Mouse (Mus musculus) heart, embryonic 11.5 days (tissue): ENCODE results near the gene Mrps7. TPM values are rescaled to one million over a fixed set of nuclear protein-coding genes. Genes with fewer than 3 reads are reported as not detected.
A peak's percentile ranks its signal among the peaks of the same experiment; 100 is the strongest.

Source experiments
- ATAC-seq: fragments of 200-750 bp; cut with Nextera tagmentation; replicated peaks from 2 replicates; pipeline ENCODE4 v1.8.0; 2017; ENCODE audit warnings: moderate library complexity; ENCODE audit not compliant: insufficient number of reproducible peaks, low FRiP score, low TSS enrichment
- H3K27ac ChIP-seq: fragments of 300-500 bp; sonication (generic); 2 replicates; pipeline ENCODE4 v1.5.1; 2014; ENCODE audit warnings: mild to moderate bottlenecking, low read depth, low read length
- H3K27me3 ChIP-seq: fragments of 300-500 bp; sonication (generic); 2 replicates; pipeline ENCODE4 v1.6.1; 2014; ENCODE audit warnings: mild to moderate bottlenecking, low read length, mixed read lengths; ENCODE audit not compliant: control insufficient read depth, insufficient read depth
- H3K36me3 ChIP-seq: fragments of 300-500 bp; sonication (generic); 2 replicates; pipeline ENCODE4 v1.6.1; 2014; ENCODE audit warnings: mild to moderate bottlenecking, low read length, moderate library complexity, mixed read lengths; ENCODE audit not compliant: control insufficient read depth, insufficient read depth
- H3K4me1 ChIP-seq: fragments of 300-500 bp; sonication (generic); 2 replicates; pipeline ENCODE4 v1.6.1; 2014; ENCODE audit warnings: low read length; ENCODE audit not compliant: control insufficient read depth, insufficient read depth
- H3K4me2 ChIP-seq: fragments of 300-500 bp; sonication (generic); 2 replicates; pipeline ENCODE4 v1.6.1; 2014; ENCODE audit warnings: mild to moderate bottlenecking, moderate library complexity
- H3K4me3 ChIP-seq: fragments of 300-500 bp; sonication (generic); 2 replicates; pipeline ENCODE4 v1.5.1; 2014; ENCODE audit warnings: low read depth, low read length
- H3K9ac ChIP-seq: fragments of 300-500 bp; sonication (generic); 2 replicates; pipeline ENCODE4 v1.6.1; 2014; ENCODE audit warnings: mild to moderate bottlenecking, low read depth, low read length, moderate library complexity
- H3K9me3 ChIP-seq: fragments of 300-500 bp; sonication (generic); replicated peaks from 2 replicates; pipeline ENCODE4 v1.6.1; 2016; ENCODE audit warnings: low read length; ENCODE audit not compliant: control insufficient read depth
- WGBS: fragments of 180-500 bp; shearing (Covaris S2); extraction: QIAGEN DNeasy Blood & Tissue Kit; methylation state at CpG from one replicate; pipeline ENCODE4 v1.1.7; 2014; ENCODE audit not compliant: insufficient replicate concordance; 5-methylcytosine and 5-hydroxymethylcytosine counted together
- polyA plus RNA-seq: library from polyadenylated mRNA; unstranded; fragments of >200 nt; fragmentation: Nextera tagmentation; extraction: Ambion mirVana; gene quantifications from 2 replicates; pipeline ENCODE4 v1.2.1, GENCODE M21; 2014

Mrps7 gene
- polyA plus RNA-seq, 1 experiment from 2014 or later, result 104 TPM

DNA sequence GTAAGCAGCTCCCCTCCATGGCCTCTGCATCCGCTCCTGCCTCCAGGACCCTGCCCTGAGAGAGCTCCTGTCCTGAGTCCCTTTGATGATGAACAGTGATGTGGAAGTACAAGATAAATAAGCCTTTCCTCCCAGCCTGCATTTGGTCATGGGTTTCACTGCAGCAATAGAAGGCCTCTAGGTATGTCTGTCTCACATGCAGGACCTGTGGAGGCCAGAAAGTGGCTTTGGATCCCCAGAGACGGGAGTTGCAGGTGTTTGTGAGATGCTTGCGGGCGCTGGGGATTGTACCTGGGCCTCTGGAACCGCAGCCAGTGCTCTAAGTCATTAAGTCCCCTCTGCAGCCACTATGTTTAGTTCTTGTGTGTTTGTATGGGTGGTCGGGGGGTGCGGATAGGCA is 16.2 kb downstream of the Mrps7 start:
- H3K4me1 ChIP-seq, result peaks cover 2% of the 10 kb centered on the region; the same call in 1 of the 2 replicates
- H3K27me3 ChIP-seq, result no peaks in the 10 kb centered on the region
- H3K4me3 ChIP-seq, result no peak overlapping the region
- no peak for ATAC-seq
- no peaks in the 10 kb centered on the region for H3K9me3 ChIP-seq
- no peak overlapping the region for H3K9ac ChIP-seq
- 93% methylated on average over 7 of the region's 7 CpGs for WGBS
- H3K36me3 ChIP-seq, result peaks cover 18% of the 10 kb centered on the region
- no peak overlapping the region for H3K4me2 ChIP-seq
- no peak overlapping the region for H3K27ac ChIP-seq

DNA sequence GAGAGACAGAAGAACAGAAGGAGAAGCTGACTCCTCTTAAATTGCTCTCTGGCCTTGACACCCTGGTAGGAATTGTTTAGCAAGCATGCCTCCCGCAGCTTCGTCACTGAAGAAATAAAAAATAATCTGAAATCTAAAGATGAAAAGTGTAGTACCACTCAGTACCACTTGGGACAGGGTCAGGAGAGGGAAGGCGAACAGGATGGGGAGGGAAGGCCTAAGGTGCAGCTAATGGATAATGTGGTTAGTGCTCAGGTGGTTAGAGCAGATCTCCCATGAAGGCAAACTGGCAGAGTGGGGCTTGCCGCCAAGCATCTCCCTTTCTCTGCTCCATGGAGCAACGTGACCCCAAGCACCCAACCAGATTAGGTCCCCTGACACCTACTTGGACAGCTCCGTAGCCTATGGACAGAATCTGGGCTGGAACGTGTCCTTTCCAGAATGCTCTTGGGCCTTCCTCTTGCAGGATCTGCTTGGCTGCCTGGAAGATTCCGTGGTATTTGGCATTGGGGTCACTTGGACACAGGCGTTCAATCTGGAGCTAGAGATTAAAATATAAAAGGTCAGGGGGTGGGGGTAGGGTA is 19.9 kb downstream of the Mrps7 start:
- no peak overlapping the region for H3K9ac ChIP-seq
- H3K4me2 ChIP-seq, result no peak overlapping the region
- peaks cover 11% of the 10 kb centered on the region for H3K36me3 ChIP-seq
- ATAC-seq, result no peak
- no peaks in the 10 kb centered on the region for H3K9me3 ChIP-seq
- H3K27ac ChIP-seq, result no peak overlapping the region
- H3K27me3 ChIP-seq, result no peaks in the 10 kb centered on the region
- H3K4me1 ChIP-seq, result 0 out of 2 replicates have a peak, but pooled peaks cover 4% of the 10 kb centered on the region
- WGBS, result 75% methylated on average over 9 of the region's 9 CpGs
- H3K4me3 ChIP-seq, result no peak overlapping the region

DNA sequence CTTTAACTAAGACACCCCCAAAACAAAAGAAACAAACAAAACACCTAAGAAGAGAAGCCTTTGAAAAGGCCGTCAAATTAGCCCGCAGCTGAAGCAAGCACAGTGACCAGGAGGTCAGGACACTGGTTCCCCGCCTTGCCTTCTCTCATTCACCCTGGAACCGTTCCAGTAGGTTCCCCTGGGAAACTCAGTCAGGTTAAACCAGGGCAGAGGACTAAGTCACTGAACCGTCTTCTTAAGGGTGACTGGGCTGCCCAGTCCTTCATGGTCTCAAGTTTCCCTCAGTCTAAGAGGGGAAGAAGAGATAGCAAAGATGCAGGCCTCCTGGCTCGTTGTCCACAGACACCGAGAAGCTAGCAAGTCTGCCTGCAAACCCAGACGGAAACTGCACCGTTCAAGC is 22.2 kb downstream of the Mrps7 start:
- Histone ChIP-seq H3K27ac (no peak overlapping the region), H3K4me3 (no peak overlapping the region), H3K9me3 (no peaks in the 10 kb centered on the region), H3K36me3 (peaks cover 11% of the 10 kb centered on the region), H3K4me2 (no peak overlapping the region), H3K27me3 (no peaks in the 10 kb centered on the region), H3K9ac (no peak overlapping the region), H3K4me1 (0 out of 2 replicates have a peak, but pooled peaks cover 4% of the 10 kb centered on the region)
- no peak for ATAC-seq
- 79% methylated on average over 9 of the region's 9 CpGs for WGBS

DNA sequence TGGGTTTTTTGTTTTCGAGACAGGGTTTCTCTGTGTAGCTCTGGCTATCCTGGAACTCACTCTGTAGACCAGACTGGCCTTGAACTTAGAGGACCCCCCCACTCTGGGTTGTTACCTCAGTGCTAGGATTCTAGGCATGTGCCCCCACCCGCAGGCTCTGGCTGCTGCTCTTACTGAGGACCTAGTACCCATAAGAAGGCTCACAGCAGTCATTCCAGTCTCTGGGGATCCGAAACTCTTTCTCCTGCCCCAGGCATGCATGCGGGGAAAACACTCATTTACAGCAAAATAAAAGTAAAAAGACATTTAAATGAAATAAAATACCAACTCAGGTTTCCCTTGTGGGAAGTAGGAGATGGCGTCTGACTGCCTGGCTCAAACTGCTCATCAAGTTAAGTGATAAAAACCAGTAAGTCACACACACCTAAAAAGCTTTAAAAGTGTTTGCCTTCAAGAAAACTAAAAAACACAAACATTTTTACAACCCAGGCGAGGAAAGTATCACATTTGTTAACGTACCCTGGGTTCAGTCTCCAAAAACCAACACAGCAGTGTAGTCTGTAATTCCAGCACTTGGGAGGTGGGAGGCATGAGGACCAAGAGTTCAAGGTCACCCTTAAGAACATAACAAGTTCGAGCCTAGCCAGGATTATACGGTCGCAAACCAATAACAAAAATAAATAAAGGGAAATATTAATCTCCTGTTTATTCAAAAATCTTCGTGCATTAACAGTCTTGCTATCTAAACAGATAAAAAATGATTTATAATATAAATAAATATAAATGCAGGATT is 23.3 kb downstream of the Mrps7 start:
- H3K36me3 ChIP-seq, result peaks cover 11% of the 10 kb centered on the region
- H3K27me3 ChIP-seq, result no peaks in the 10 kb centered on the region
- no peaks in the 10 kb centered on the region for H3K9me3 ChIP-seq
- no peak for ATAC-seq
- H3K4me2 ChIP-seq, result peak overlapping the region; percentile 83
- H3K4me3 ChIP-seq, result peak overlapping the region; percentile 74
- 0 out of 2 replicates have a peak, but pooled peaks cover 4% of the 10 kb centered on the region for H3K4me1 ChIP-seq
- H3K27ac ChIP-seq, result no peak overlapping the region
- H3K9ac ChIP-seq, result peak overlapping the region; percentile 80
- WGBS, result 49% methylated on average over 11 of the region's 11 CpGs

DNA sequence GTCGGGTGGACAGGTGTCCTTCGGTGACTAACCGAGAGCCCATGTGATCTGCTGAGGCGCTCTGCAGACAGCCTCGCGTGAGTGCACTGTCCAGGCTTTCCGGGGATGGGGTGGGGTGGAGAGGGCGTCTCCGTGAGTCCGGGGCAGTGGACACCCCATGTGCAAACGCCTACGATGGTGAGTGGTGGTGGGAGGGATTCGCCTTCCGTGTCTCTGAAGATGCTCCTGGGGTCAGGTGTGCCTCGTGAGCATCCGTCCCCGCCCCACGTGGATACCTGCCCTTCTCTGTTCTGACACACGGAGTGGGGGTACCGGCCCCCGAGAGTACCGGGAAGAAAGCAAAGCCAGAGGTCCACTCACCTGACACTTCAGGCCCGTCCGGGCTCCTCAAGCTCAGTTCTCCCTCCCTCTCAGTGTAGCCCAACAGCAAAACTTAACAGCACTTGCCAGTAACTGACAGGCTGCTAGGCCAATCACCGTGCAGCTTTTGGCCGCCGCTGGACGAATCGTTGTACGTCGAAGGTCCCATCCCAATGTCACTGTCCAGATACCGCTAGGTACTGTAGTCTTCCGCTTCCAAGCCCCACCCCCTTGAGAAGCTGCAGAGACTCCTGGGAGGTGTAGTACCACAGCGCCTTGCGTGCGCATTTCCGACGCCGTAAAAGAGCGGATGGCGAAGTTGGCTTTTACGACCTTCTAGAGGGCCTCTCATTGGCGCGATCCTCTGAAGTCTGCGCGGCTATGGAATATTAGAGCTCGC is 24.2 kb downstream of the Mrps7 start, which contains the start of gene Slc25a19:
Slc25a19 (minus strand) TSS at position 591 of the 760 bp plus-strand sequence.
- Histone ChIP-seq H3K9me3 (no peaks in the 10 kb centered on the region), H3K4me3 (peak within 1 kb of the TSS; percentile 74), H3K27ac (peak within 1 kb of the TSS; percentile 58; the same call in 1 of the 2 replicates), H3K27me3 (no peaks in the 10 kb centered on the region), H3K9ac (peak within 1 kb of the TSS; percentile 80), H3K4me2 (peak within 1 kb of the TSS; percentile 83), H3K36me3 (peaks cover 4% of the 10 kb centered on the region; the same call in 1 of the 2 replicates), H3K4me1 (0 out of 2 replicates have a peak, but pooled peaks cover 4% of the 10 kb centered on the region)
- under 1% methylated on average over 47 of the region's 47 CpGs for WGBS
- peak; percentile 98 for ATAC-seq

DNA sequence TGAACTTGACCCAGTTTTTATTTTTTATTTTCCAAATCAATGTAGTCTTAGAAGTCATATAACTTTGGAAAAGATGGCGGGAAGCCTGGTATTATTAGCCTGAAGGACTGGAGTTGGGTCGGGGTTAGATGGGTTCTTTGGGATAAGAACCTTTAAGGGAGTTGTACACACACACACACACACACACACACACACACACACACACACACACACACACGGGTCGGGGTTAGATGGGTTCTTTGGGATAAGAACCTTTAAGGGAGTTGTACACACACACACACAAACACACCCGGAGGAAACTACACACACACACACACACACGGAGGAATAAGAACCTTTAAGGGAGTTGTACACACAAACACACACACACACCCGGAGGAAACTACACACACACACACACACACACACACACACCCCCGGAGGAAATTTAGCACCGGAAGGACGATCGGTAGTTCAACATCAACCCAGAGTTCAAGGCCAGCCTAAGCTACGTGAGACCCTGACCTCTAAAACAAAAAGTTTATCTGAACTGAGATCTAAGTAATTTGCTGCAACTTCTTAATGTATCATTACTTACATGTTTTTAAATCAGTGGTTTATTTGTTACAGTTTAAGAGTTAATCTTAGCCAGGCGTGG is 24.9 kb downstream of the Mrps7 start:
- H3K4me3 ChIP-seq, result peak overlapping the region; percentile 74
- H3K9me3 ChIP-seq, result no peaks in the 10 kb centered on the region
- peak; percentile 23 for ATAC-seq
- no peak overlapping the region for H3K27ac ChIP-seq
- no peaks in the 10 kb centered on the region for H3K27me3 ChIP-seq
- WGBS, result 52% methylated on average over 13 of the region's 13 CpGs
- 0 out of 2 replicates have a peak, but pooled peaks cover 2% of the 10 kb centered on the region for H3K36me3 ChIP-seq
- H3K9ac ChIP-seq, result peak overlapping the region; percentile 30
- H3K4me1 ChIP-seq, result 0 out of 2 replicates have a peak, but pooled peaks cover 4% of the 10 kb centered on the region
- peak overlapping the region; percentile 83 for H3K4me2 ChIP-seq

- Histone ChIP-seq H3K27me3 (no peaks in the 10 kb centered on the region), H3K4me1 (0 out of 2 replicates have a peak, but pooled peaks cover 4% of the 10 kb centered on the region), H3K36me3 (no peaks in the 10 kb centered on the region), H3K27ac (no peak overlapping the region), H3K9ac (no peak overlapping the region), H3K4me2 (no peak overlapping the region), H3K9me3 (no peaks in the 10 kb centered on the region), H3K4me3 (no peak overlapping the region)
- WGBS, result 80% methylated on average over 13 of the region's 13 CpGs
- ATAC-seq, result no peak
Measured at GRCm38 (mm10) chr11:115629734-115630531, 26.2 kb downstream of the Mrps7 start.
